Mouse (Mus musculus): ENCODE data around the gene Btbd19. TPM values are rescaled to one million over a fixed set of nuclear protein-coding genes. Genes with fewer than 3 reads are reported as not detected.

The Btbd19 gene
- polyA plus RNA-seq, 1 experiment from 2014 or later: 4.9 TPM

DNA sequence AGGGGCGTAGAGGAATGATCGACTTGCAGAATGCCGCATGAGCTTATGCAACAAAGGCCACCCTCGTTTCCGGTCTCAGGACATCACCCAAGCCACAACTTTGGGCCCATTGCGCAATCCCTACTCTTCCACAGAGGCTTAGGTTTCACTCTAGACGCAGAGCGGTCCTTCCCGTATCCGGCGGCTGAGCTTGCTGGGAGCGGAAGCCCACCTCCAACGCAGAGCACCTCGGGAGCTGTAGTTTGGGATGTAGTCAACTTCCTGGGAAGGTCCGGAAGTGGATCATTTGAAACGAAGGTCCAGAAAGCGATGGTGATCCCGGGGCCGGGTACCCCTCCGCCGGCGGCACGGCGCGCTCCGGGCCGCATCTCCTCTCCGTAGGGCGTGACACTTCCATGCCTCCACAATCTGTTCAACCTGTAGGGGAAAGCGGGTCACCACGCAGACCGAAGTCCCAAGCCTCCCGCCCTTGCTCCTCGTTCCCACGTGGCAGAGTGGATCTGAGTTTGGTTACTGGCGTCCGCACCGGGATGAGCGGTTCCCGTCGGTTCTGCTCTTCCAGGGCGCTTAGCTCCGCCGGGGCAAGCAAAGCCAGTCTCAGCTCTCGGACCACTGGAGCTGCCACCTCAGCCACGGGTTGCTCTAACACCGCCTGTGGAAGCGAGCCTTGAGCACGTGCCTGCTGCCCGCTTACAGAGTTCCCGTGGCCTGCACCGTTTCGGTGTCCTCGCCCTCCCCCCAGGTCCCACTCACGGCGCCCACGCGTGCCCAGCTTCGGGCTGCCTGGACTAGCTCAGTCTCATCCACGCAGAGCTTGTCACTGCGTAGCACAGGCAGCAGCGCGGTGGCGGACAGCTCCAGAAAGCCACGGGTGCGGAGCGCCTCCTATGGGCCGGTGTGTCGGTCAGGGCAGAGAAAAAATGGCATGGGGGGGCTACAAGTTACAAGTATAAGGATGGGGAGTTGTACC lies 4.8 kb downstream of the Btbd19 start:
- TF ChIP-seq CTCF (IDR thresholded peaks at IDR 0.05; ENCODE audit: low read depth): peak; percentile 88
- Histone ChIP-seq H3K9ac (ENCODE audit: low read depth, low read length) (peak overlapping the region; percentile 68), H3K27me3 (ENCODE audit: insufficient read depth, low read length) (no peaks in the 10 kb centered on the region), H3K4me3 (replicated peaks; ENCODE audit: low read depth, low read length) (peak overlapping the region; percentile 56), H3K4me1 (replicated peaks; ENCODE audit: insufficient read depth, low read length) (peaks cover 13% of the 10 kb centered on the region), H3K4me2 (ENCODE audit: low read length) (peak overlapping the region; percentile 99), H3K27ac (peak overlapping the region; percentile 94), H3K36me3 (ENCODE audit: insufficient read depth, low read length) (no peaks in the 10 kb centered on the region), H3K9me3 (replicated peaks; ENCODE audit: low read length) (no peaks in the 10 kb centered on the region)
- under 1% methylated on average over 69 of the region's 69 CpGs for WGBS
- ATAC-seq (replicated peaks; ENCODE audit: low FRiP score, low read depth) (peak; percentile 93), DNase-seq (ENCODE audit: low spot score) (peak; percentile 100)

DNA sequence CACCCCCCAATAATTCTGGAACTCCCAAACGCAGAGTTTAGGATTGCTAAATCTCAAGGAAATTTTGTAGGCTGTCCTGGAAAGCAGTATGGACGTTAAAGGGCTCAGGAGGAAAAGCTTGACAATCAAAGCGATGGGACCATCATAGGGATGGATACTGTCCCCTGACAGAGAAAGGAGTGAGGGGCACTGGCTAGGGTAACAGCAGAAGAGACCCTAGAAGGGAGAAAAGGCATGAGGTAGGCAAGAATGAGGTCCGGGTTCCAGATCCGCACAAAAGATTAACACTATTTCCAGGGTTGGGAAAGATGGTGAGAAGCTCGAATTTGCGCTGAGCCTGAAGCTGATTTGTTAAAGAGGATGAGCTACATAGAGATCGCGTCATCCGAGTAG lies 5.5 kb downstream of the Btbd19 start:
- peak overlapping the region; percentile 99 for H3K4me2 ChIP-seq (ENCODE audit: low read length)
- H3K36me3 ChIP-seq (ENCODE audit: insufficient read depth, low read length): no peaks in the 10 kb centered on the region
- peaks cover 9% of the 10 kb centered on the region for H3K4me1 ChIP-seq (replicated peaks; ENCODE audit: insufficient read depth, low read length)
- no peak for TF ChIP-seq CTCF (IDR thresholded peaks at IDR 0.05; ENCODE audit: low read depth)
- no peaks in the 10 kb centered on the region for H3K9me3 ChIP-seq (replicated peaks; ENCODE audit: low read length)
- WGBS: 5% methylated on average over 10 of the region's 10 CpGs
- peak overlapping the region; percentile 63 for H3K9ac ChIP-seq (ENCODE audit: low read depth, low read length)
- DNase-seq (ENCODE audit: low spot score) (no peak), ATAC-seq (replicated peaks; ENCODE audit: low FRiP score, low read depth) (no peak; the same call in 1 of the 2 replicates)
- no peaks in the 10 kb centered on the region for H3K27me3 ChIP-seq (ENCODE audit: insufficient read depth, low read length)
- peak overlapping the region; percentile 94 for H3K27ac ChIP-seq
- H3K4me3 ChIP-seq (replicated peaks; ENCODE audit: low read depth, low read length): peak overlapping the region; percentile 56

DNA sequence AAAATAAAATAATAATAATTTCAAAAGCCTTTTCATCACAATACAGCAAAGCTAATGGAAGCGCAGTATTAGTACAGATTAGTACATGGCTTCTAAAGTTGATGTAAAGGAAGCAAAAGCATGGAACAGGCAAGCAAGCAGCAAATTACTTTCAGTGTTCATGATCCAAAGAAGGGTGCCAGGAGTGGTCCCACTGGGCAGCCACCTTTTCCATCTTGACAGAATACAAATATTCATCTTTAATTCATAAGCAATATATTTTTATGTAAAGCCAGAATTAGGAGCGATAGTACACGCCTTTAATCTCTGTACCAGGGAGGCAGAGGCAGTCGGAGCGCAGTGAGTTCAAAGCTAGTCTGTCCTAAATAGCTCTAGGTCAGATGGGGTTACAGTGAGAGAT lies 5.9 kb downstream of the Btbd19 start:
- WGBS: 78% methylated on average over 5 of the region's 5 CpGs
- no peaks in the 10 kb centered on the region for H3K27me3 ChIP-seq (ENCODE audit: insufficient read depth, low read length)
- H3K9ac ChIP-seq (ENCODE audit: low read depth, low read length): peak overlapping the region; percentile 63
- peak overlapping the region; percentile 56 for H3K4me3 ChIP-seq (replicated peaks; ENCODE audit: low read depth, low read length)
- no peaks in the 10 kb centered on the region for H3K36me3 ChIP-seq (ENCODE audit: insufficient read depth, low read length)
- DNase-seq (ENCODE audit: low spot score): no peak
- H3K4me1 ChIP-seq (replicated peaks; ENCODE audit: insufficient read depth, low read length): peaks cover 6% of the 10 kb centered on the region; the same call in 1 of the 2 replicates
- ATAC-seq (replicated peaks; ENCODE audit: low FRiP score, low read depth): no peak
- H3K27ac ChIP-seq: peak overlapping the region; percentile 94
- H3K4me2 ChIP-seq (ENCODE audit: low read length): peak overlapping the region; percentile 99
- H3K9me3 ChIP-seq (replicated peaks; ENCODE audit: low read length): no peaks in the 10 kb centered on the region
- TF ChIP-seq CTCF (IDR thresholded peaks at IDR 0.05; ENCODE audit: low read depth): no peak

- Histone ChIP-seq H3K27me3 (ENCODE audit: insufficient read depth, low read length) (no peaks in the 10 kb centered on the region), H3K4me2 (ENCODE audit: low read length) (no peak overlapping the region), H3K4me3 (replicated peaks; ENCODE audit: low read depth, low read length) (no peak overlapping the region), H3K27ac (no peak overlapping the region), H3K9ac (ENCODE audit: low read depth, low read length) (no peak overlapping the region), H3K36me3 (ENCODE audit: insufficient read depth, low read length) (no peaks in the 10 kb centered on the region), H3K9me3 (replicated peaks; ENCODE audit: low read length) (no peaks in the 10 kb centered on the region), H3K4me1 (replicated peaks; ENCODE audit: insufficient read depth, low read length) (peaks cover 6% of the 10 kb centered on the region; the same call in 1 of the 2 replicates)
- TF ChIP-seq CTCF (IDR thresholded peaks at IDR 0.05; ENCODE audit: low read depth): no peak
- no peak for ATAC-seq (replicated peaks; ENCODE audit: low FRiP score, low read depth)
- WGBS: 95% methylated on average over 7 of the region's 7 CpGs
- no peak for DNase-seq (ENCODE audit: low spot score)
These were observed 7.6 kb downstream of the Btbd19 start for GRCm38 (mm10) chr4:117117931-117118330.

DNA sequence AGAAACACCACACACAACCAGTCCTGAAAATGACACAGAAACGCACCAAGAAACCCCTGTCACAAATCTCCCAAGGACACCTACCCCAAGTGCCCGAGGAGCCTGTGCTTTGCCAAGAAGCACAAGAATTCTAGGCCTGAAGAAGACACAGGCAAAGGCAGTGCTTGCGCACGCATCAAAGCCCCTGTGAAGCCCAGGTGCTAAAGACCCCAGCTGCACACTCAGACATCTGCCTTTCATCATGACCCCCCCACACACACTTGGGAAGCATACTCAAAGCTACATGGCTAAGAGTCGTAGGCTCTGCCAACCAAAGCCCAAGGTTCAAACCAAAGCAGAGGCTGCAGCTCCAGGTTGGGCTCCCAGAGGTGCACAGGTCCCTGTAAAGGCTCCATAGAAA lies 9.9 kb downstream of the Btbd19 start:
- Histone ChIP-seq H3K36me3 (ENCODE audit: insufficient read depth, low read length) (no peaks in the 10 kb centered on the region), H3K4me2 (ENCODE audit: low read length) (no peak overlapping the region), H3K9me3 (replicated peaks; ENCODE audit: low read length) (no peaks in the 10 kb centered on the region), H3K4me1 (replicated peaks; ENCODE audit: insufficient read depth, low read length) (peaks cover 6% of the 10 kb centered on the region; the same call in 1 of the 2 replicates), H3K9ac (ENCODE audit: low read depth, low read length) (no peak overlapping the region), H3K4me3 (replicated peaks; ENCODE audit: low read depth, low read length) (no peak overlapping the region), H3K27ac (no peak overlapping the region), H3K27me3 (ENCODE audit: insufficient read depth, low read length) (no peaks in the 10 kb centered on the region)
- no peak for ATAC-seq (replicated peaks; ENCODE audit: low FRiP score, low read depth)
- 86% methylated on average over 5 of the region's 5 CpGs for WGBS
- no peak for TF ChIP-seq CTCF (IDR thresholded peaks at IDR 0.05; ENCODE audit: low read depth)
- no peak for DNase-seq (ENCODE audit: low spot score)

GRCm38 (mm10) chr4:117113237-117113636 lies 12.3 kb downstream of the Btbd19 start:
- H3K4me2 ChIP-seq (ENCODE audit: low read length): no peak overlapping the region
- H3K4me1 ChIP-seq (replicated peaks; ENCODE audit: insufficient read depth, low read length): no peaks in the 10 kb centered on the region
- no peak for DNase-seq (ENCODE audit: low spot score)
- H3K4me3 ChIP-seq (replicated peaks; ENCODE audit: low read depth, low read length): no peak overlapping the region
- no peak for TF ChIP-seq CTCF (IDR thresholded peaks at IDR 0.05; ENCODE audit: low read depth)
- ATAC-seq (replicated peaks; ENCODE audit: low FRiP score, low read depth): no peak
- H3K9me3 ChIP-seq (replicated peaks; ENCODE audit: low read length): no peaks in the 10 kb centered on the region
- H3K36me3 ChIP-seq (ENCODE audit: insufficient read depth, low read length): peaks cover 7% of the 10 kb centered on the region; the same call in 1 of the 2 replicates
- H3K27ac ChIP-seq: no peak overlapping the region
- no peak overlapping the region for H3K9ac ChIP-seq (ENCODE audit: low read depth, low read length)
- WGBS: 86% methylated on average over 1 of the region's 1 CpGs
- H3K27me3 ChIP-seq (ENCODE audit: insufficient read depth, low read length): no peaks in the 10 kb centered on the region

Measured in kidney, postnatal 0 days (tissue).